Mouse (Mus musculus) layer of hippocampus, postnatal 14 days (tissue): Measurements from ENCODE around the gene Olfr544. TPM values are rescaled to one million over a fixed set of nuclear protein-coding genes. Genes with fewer than 3 reads are reported as not detected.
"Not testable (repeated sequence)": the region's sequence is repeated elsewhere in the genome, so short reads cannot be mapped to it uniquely, and the experiment has no call there.

Experiments
- DNase-seq, 2 experiments: peaks; one replicate each; pipeline ENCODE4 v3.0.0; 2021 to 2022; ENCODE audit warnings: low spot score in 2 of 2, mixed read lengths in 1 of 2
- long read RNA-seq, 2 experiments: library from polyadenylated mRNA; stranded (forward); transcript quantifications; one replicate each; pipeline ENCODE4 v2.0.0; 2021
- total RNA-seq, 2 experiments: library from RNA; stranded (reverse); gene quantifications; 2 replicates each; pipeline ENCODE4 v1.2.3; 2021

Olfr544 gene
- not detected for total RNA-seq
- long read RNA-seq, experiment 1: 0 reads
- long read RNA-seq, experiment 2: 0 reads

DNA sequence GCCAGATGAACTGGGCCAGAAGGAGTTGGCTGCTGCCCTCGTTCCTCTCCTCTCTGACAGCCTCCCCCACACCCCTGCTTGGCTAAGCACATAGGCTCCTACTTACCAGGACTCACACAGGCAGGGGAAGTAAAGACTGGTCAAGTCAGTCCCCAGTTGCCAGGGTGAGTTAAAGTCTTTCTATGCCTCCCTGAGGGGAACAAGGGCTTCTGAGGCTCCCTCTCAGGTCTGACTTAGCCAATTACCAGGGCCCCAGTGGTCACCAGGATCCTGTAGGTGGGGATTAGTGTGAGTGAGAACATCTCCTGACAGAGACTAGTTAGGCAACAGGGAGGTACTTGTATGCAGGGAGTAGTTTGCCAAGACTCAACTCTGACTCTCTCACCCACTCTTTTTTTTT, at the start of gene Olfr544:
Gene Olfr544, minus strand, starts transcription at position 153 of the 400 bp plus-strand sequence.
- no peak for DNase-seq

- DNase-seq: no peak
Measured at GRCm38 (mm10) chr7:102534449-102534848, 46.3 kb upstream of the Olfr544 start, which contains the start of gene Olfr547. Gene Olfr547 (plus strand): TSS chr7:102534749.

- DNase-seq: no peak
Measured at GRCm38 (mm10) chr7:102529052-102529451, 40.9 kb upstream of the Olfr544 start.

- DNase-seq: peak; percentile 26 to 75
Measured at GRCm38 (mm10) chr7:102517051-102517335, 28.9 kb upstream of the Olfr544 start.

GRCm38 (mm10) chr7:102516261-102517050, 28.3 kb upstream of the Olfr544 start:
- DNase-seq: peak in 1 of 2 experiments; percentile 18

GRCm38 (mm10) chr7:102514144-102514543, 26.0 kb upstream of the Olfr544 start:
- no peak for DNase-seq

GRCm38 (mm10) chr7:102512814-102513435, 24.8 kb upstream of the Olfr544 start:
- DNase-seq: peak; percentile 84 to 85

- DNase-seq: no peak
Measured at GRCm38 (mm10) chr7:102511927-102512326, 23.8 kb upstream of the Olfr544 start.

- no peak for DNase-seq
Measured at GRCm38 (mm10) chr7:102509726-102510125, 21.6 kb upstream of the Olfr544 start.

DNA sequence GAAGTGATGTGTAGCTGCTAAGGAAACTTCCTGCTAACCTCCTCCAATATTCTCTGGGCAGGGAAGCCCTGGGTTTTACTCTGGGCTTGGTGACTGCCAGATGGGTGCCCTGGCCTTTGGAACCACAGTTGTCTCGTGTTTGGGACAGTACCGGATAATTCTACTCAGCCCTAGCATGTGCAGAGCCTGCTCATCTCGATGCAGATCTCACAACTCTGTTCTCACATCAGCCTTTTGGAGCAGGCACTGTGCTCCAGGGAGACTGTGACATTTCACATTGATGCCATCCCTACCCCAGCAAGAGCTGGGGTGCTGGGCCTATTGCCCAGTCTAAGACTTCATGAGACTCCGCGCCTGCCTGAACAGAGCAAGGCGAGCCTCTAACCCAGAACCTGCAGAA, 20.6 kb upstream of the Olfr544 start:
- DNase-seq: no peak

- no peak for DNase-seq
Measured at GRCm38 (mm10) chr7:102508066-102508465, 20.0 kb upstream of the Olfr544 start.

DNA sequence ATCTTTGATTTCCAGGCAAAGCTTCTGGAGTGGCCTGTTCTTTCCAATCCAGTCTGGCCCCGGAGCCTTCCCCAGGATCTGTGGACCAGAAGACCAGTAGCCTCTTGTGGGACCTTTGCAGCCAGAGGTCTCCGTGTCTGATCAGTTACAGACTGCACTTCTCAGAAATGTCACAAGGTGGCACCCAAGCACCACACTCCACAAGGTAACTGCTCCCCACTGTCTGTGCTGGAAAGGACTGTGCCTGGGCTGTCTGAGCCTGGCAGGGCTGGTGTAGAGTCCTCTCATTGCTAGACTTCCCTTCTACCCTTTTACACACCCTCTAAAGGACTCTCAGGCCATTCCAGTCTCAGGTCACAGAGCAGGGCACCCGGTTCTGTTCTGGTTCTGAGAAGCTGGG, 18.7 kb upstream of the Olfr544 start:
- DNase-seq: peak; percentile 81 to 84

GRCm38 (mm10) chr7:102501986-102502385, 13.9 kb upstream of the Olfr544 start:
- DNase-seq: no peak

GRCm38 (mm10) chr7:102499473-102499872, 11.4 kb upstream of the Olfr544 start, which contains the start of gene Olfr545:
Gene Olfr545 (minus strand): TSS chr7:102499573.
- DNase-seq: no peak

- not testable (repeated sequence) for DNase-seq
Measured at GRCm38 (mm10) chr7:102494416-102494815, 6.3 kb upstream of the Olfr544 start.

GRCm38 (mm10) chr7:102486105-102486504, 2.0 kb downstream of the Olfr544 start:
- DNase-seq: no peak

DNA sequence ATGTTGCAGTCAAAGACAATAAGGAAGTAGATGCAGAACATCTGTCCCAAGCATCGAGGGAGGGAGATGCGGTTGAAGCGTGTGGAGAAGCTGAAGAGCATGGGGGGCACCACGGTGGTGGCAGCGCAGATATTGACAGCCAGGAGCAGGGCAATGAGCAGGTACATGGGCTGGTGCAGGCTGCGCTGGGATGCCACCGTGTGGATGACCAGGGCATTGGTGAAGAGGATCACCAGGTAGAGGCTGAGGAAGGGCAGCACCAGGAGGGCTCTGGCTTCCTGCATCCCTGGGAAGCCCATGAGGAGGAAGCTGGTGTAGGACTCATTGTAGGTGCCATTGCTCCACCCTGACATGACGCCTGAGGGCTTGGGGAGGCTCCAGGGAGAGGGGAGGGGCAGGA, 3.3 kb downstream of the Olfr544 start:
- not testable (repeated sequence) for DNase-seq

- no peak for DNase-seq
Measured at GRCm38 (mm10) chr7:102483665-102484064, 4.4 kb downstream of the Olfr544 start.

GRCm38 (mm10) chr7:102481579-102481978, 6.5 kb downstream of the Olfr544 start, which contains the start of gene Olfr543:
Gene Olfr543 (minus strand): TSS chr7:102481679.
- no peak for DNase-seq

DNA sequence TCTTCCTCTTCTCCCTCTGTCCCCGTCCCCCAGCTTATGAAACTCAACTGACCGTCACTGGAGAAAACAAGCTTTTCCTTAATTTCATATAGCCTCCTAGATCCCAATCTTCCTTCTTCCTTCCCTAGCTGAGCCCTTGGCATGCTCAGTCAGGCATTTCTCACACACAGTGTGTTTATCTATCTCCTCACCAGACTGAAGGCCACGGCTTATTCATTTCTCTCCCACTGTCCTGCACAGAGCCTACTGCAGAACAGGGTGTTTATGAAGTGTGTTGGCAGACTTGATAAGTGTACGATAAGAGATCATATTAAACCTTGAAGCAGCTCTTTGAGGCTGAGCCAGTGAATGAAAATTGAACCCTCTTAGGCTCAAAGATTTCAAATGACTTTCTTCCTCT, 7.3 kb downstream of the Olfr544 start:
- DNase-seq: no peak

DNA sequence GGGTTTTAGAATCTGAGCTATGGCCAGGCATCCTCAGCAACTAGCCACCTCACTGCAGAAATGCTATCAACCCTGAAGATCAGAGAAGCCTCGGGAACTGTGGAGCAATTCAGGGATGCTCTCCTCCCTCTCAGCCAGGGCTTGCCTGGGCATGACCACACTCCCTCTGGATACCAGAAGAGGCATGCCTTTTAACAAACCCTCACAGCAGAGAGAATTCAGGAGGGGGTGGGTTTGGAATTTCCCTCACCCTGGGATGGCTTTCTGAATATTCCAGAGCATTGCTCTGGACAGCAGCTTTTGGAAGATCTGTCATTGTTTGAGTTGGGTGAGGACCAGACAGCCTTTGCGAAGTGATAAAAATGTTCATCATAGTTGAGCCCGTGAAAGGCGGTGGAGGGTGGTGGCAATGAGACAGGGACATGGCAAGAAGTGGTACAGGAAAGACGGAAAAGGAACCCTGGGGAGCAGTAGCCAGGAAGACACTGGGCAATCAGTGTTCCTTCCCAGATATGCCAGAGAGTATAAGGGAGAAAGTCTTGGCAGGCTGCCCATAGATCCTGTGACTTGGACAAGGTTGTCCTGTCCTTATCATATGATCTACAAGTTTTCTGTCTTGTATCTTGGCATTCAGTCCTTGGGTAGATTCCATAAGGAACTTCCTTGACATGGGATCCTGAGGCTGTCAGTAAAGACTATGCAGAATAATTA, 8.6 kb downstream of the Olfr544 start:
- DNase-seq: no peak

DNA sequence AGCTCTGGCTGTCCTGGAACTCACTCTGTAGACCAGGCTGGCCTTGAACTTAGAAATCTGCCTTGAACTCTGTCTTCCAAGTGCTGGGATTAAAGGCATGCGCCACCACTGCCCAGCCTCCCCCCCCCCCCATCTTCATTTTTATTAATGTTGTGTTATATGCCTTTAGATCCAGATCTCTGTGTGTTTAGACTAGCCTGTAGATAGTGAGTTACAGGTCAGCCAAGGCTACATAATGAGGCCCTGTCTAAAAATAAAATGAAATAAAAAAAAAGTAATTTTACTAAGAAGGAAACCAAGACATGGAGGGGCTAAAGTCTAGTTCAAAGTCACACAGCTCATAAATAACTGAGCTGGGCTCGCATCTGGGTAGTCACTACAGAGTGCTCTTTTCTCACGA, 9.2 kb downstream of the Olfr544 start:
- DNase-seq: no peak
